Mouse (Mus musculus) lung, adult 18-20 months (tissue): Measurements from ENCODE around the gene Ralgps1.

ENCODE experiments used
- DNase-seq, 2 experiments: peaks; one replicate each; pipeline ENCODE4 v3.0.0; 2022; ENCODE audit warnings: mixed read lengths in 2 of 2

Ralgps1 gene

DNA sequence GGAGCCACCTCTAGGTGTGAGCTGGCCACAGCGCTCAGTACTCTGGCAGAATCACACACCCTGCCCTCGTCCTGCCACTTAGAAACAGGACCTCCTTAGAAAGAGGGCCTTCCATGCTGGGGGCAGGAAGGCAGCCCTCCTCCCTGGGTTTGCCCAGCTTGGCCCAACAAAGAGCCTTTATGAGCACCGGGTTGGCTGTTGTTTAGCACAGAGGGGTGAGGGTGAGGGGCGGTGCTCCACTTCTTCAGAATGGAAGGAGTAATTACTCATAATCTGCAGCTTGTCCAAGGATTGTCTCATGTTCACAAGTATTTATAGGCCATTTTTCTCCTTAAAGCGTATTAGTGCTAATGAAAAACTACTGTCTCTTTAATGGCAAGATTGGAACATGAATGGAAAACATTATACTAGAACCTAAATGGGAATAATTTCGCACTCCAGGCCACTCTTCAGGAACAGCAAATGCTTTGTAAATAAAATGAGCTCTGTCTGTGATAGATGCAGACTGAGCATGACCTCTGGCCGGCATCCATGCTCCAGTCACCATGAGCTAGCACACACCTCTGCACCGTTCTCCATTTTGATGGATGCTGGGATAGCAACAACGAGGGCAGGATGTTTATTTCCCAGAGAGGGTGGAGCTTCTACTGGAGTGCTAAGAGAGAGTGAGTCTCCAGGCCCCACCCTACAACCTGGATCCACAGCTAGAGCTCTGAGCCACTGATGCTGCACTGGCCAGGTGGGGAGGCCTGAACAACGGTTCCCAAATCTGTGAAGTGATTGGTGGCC lies 200.3 kb downstream of the Ralgps1 start:
- DNase-seq, result no peak

- DNase-seq, result no peak
Measured at GRCm38 (mm10) chr2:33169445-33169844, 201.8 kb downstream of the Ralgps1 start.

GRCm38 (mm10) chr2:33167060-33167459 lies 204.2 kb downstream of the Ralgps1 start:
- no peak for DNase-seq

GRCm38 (mm10) chr2:33165710-33166374 lies 205.4 kb downstream of the Ralgps1 start:
- DNase-seq, result no peak

- DNase-seq, result no peak
Measured at GRCm38 (mm10) chr2:33165229-33165628, 206.1 kb downstream of the Ralgps1 start.

DNA sequence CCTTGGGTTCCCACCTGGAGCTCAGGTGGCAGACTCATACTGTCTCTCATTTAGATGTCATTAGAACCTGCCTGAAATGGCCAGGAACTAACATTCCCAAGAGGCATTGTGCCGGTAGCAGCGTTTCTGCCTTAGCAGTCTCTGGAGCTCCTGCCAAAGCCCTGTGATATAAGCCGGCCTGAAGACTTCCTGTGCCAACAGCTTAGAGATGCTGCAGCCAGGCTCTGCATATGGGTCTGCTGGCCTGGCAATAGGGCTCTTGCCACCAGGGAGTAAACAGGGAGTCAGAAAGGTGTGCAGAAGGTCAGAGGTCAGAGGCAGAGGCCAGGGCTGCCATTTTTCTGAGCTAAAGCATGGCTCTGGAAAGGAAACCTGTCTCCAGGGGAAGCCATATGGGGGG lies 206.6 kb downstream of the Ralgps1 start:
- DNase-seq, result no peak

GRCm38 (mm10) chr2:33162126-33162525 lies 209.2 kb downstream of the Ralgps1 start:
- DNase-seq, result no peak

DNA sequence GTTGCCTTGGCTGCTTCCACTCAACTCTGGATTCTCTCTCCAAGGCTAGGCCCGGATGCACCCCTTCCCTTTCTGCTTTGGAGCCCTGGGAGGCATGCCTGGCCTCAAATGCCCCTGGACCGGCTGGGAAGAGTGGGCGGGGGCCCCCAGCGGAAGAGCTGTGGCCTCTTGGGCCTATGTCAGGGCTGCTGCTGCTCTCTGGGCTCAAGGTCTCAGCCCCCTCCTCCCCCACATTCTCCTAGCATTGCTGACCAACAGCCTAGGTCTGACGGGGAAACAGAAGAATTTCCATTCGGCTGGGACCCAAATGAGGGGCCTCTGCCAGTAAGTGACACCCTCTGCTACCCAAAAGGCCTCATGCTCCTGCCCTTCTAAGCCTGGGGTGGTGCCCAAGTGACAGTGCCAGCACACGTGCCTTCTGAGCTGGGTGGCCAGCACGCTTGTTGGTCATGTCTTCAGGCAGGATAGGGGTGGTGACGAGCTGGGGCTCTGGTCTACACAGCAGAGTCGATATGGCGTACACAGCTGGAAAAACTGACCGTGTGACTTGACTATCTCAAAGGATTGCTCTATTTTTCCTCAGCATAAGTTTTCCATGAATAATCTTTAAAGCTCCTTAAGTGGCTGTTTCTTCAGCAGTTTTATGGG lies 210.8 kb downstream of the Ralgps1 start:
- peak in 1 of 2 experiments; percentile 15 for DNase-seq

- DNase-seq, result no peak
Measured at GRCm38 (mm10) chr2:33159593-33159992, 211.7 kb downstream of the Ralgps1 start.

GRCm38 (mm10) chr2:33158895-33159294 lies 212.4 kb downstream of the Ralgps1 start:
- DNase-seq, result no peak

GRCm38 (mm10) chr2:33156283-33156781 lies 215.0 kb downstream of the Ralgps1 start:
- no peak for DNase-seq

DNA sequence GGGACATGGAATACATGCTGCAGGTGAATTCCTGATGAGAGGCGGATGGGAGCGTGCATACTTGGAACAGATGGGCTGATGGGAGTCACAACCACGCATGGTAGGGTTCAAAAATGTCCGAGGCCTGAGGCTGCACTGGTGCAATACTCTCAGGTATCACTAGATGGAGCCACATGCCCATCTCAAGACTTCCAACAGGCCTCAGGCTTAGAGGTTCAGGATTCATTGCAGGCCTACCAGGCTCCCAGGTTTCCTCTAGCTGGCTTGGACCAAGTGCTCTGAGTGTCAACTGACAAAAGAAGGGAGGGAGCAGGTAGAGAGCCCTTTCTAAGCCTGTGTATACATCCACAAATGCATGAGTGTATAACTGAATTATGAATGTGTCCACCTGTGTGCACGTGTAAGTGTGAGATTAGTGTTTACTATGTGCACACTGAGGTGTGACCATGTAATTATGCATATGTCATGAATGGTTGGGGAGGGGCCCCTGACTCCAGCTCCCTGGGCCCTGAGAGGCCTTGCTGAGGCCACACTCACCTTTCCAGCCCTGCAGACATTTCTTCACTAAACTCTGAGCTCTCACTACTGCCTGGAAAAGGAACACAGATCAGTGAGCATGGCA lies 216.4 kb downstream of the Ralgps1 start:
- DNase-seq, result peak; percentile 61 to 65

DNA sequence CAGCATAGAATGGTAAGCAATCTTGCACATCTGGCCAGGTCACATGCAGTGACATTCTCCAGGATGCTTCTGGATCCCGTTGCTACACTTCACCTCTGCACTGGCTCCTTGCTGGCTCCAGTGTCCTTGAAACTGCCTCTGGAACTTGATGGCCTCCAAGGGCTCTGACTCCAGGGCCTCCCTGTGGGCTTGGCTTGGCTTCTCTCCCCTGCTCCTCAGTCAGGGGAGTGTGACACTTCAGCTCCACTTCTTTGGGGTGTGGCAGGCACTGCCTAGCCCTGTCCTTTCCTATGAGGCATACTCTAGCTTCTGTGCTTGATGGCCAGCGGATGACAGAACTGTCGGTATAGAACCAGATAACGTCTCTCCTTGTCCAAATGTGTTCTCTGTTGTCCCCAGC lies 224.3 kb downstream of the Ralgps1 start:
- DNase-seq, result peak in 1 of 2 experiments; percentile 32

DNA sequence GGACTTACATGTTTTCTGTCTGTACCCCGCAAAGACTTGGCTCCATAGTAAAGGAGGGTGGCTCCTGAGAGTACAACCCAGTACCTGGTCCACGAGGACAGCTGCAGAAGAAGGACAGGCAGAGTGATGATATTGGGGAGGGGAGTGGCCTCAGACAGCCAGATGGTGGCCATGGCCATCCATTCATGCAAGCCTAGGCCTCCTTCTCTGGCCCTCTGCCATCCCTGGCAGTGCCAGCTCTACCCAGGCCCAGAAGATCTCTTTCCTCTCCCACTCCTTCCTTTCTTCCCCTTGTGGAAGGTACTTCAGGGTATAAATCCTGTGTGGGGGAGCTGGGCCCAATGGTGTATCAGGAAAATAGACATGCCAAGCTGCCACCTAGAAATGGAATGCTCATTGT lies 228.0 kb downstream of the Ralgps1 start:
- DNase-seq, result no peak

DNA sequence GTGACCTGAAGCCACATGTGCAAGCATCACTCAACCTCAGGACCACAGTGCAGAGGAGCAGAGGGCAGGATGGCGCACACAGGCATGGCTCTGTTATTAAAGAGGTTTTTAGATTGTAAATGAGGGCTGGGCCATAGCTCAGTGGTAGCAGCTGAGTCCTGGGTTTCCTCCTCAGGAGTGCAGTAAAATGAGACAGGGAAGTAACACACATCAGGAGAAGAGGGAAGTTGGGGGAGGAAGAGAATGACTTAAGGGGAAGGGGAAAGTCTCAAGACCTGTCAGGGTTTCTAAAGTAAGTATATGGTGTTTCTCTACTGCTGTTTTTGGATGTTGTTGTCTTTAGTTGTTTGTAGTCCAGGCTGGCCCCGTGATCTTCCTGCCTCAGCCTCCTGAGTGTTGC lies 232.8 kb downstream of the Ralgps1 start:
- DNase-seq, result no peak

DNA sequence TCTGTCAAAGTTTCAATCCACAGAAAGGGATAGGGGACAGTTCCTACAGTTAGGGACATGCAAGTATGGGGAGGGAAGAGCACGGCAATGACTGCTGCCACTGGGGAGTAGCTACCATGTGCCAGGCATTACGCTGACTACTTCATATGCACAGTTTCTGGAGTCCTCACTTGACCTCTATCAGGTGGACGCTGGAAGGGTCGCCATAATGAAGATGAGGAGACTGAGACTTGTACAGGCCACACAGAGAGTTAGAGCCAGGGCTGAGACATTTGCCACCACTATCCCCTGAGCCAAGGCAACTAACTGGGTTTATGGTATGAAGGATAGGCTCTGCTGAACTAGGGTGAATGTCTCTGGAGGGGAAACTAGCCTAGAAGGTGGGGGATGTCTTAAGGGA lies 233.6 kb downstream of the Ralgps1 start:
- DNase-seq, result no peak

GRCm38 (mm10) chr2:33137244-33137643 lies 234.0 kb downstream of the Ralgps1 start:
- DNase-seq, result no peak

DNA sequence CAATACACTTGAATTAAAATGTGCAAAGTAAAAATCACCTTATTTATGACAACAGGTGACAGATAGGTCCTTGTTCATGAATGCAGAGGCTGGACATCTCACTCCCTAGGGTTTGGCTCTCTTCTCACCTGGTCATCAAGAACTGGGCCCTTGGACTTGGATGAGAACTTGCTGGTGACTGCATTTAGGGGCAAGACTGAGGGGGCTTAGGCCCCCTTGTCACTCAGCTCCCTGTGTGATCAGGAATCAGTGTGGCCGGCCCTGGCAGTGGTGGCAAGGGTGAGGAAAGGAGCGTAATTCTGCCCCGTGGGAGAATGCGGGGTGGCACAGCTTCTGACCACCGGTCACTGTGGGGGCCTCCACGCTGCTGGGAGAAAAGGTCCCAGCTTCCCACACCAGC lies 234.9 kb downstream of the Ralgps1 start:
- no peak for DNase-seq

GRCm38 (mm10) chr2:33134766-33135490 lies 236.4 kb downstream of the Ralgps1 start:
- DNase-seq, result no peak

GRCm38 (mm10) chr2:33132306-33132705 lies 239.0 kb downstream of the Ralgps1 start:
- peak in 1 of 2 experiments; percentile 13 for DNase-seq

DNA sequence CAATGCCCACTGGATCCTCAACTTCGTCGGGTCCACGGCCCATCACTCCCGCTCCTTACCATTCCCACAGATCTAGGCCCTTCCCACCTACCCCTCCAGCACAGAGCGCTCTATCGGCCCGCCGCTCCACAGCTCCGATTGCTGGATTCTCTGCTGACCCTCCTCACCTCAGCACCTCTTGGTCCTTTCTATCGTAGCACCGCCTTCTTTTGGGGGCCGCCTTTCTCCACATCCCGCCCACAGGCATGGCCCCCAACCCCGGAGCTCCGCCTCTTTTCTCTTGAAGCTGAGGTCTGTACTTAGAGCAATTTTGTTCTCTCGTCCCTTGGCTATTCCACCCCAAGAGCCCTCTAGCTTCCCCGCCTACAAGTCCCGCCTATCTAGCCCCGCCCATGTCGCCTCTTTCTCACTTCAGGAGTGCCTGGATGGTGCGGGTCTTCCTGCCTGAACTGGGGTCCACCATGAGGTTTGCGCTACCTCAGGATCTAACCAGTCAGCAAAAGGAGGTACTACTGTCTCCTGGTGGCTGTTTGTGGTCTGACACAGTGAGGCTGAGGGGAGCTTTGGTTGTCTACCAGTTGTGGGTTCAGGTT lies 239.7 kb downstream of the Ralgps1 start, which contains the start of gene Garnl3:
Garnl3 (minus strand) TSS at position 155 of the 593 bp plus-strand sequence.
- DNase-seq, result peak; percentile 77 to 78
